Mouse (Mus musculus): ENCODE data around the gene Iqcf5.

- TF ChIP-seq CTCF (IDR thresholded peaks at IDR 0.05; ENCODE audit: insufficient read depth, low read depth, low read length) (no peak), POLR2A (IDR thresholded peaks at IDR 0.05; ENCODE audit: insufficient read depth, low read depth, low read length) (no peak)
These were observed 33.3 kb upstream of the Iqcf5 start for GRCm38 (mm10) chr9:106481075-106481474.

All from olfactory bulb, adult 2 months (tissue).